In genomic region chr2:33868322-33868721, GRCm38 (mm10) we compare ENCODE assay signal across 16 mouse cellular contexts. TPM values are rescaled to one million over a fixed set of nuclear protein-coding genes. Genes with fewer than 3 reads are reported as not detected.
A peak's percentile ranks its signal among the peaks of the same experiment; 100 is the strongest.
DNase-seq lines count a peak whose midpoint lies in the region; ATAC-seq and TF ChIP-seq lines count a peak whose summit lies in the region.
"Had no signal": no experiment of that assay in that cellular context is flagged by ENCODE, and none has a peak within 500 bp of the region (broad histone marks: within the 10 kb centered on the region; RNA-seq: fewer than 3 reads in every experiment).

No protein-coding gene starts in this region.

- peaks cover 0 to 25% of the 10 kb centered on the region in 2 experiments; a peak in 2 of 4 replicates for H3K36me3 ChIP-seq in MEL (ENCODE audit: control insufficient read depth in 1 of 2, insufficient read depth in 2 of 2, low read length in 2 of 2)
- H3K36me3 ChIP-seq in liver, embryonic 15.5 days (replicated peaks): peaks cover 17% of the 10 kb centered on the region

- H3K79me2 ChIP-seq in MEL (ENCODE audit: control insufficient read depth, insufficient read depth, low read length, poor library complexity): no peaks in the 10 kb centered on the region

- no peak overlapping the region for H3K9ac ChIP-seq in MEL (ENCODE audit: control insufficient read depth, low read depth, low read length, poor library complexity, severe bottlenecking)
- no peak overlapping the region for H3K9ac ChIP-seq in liver, embryonic 15.5 days
- H3K9ac ChIP-seq: forebrain, postnatal 0 days; heart, embryonic 13.5 days had no signal

- H3K4me2 ChIP-seq in liver, embryonic 15.5 days: no peak overlapping the region
- H3K4me2 ChIP-seq: heart, embryonic 13.5 days; midbrain, embryonic 11.5 days had no signal

- H3K9me3 ChIP-seq in MEL (replicated peaks; ENCODE audit: insufficient read depth, low read length): no peaks in the 10 kb centered on the region
- no peaks in the 10 kb centered on the region for H3K9me3 ChIP-seq in liver, embryonic 15.5 days (replicated peaks)

- no peak for TF ChIP-seq CTCF in layer of hippocampus, adult 2 months (conservative IDR thresholded peaks at IDR 0.05)
- no peak for TF ChIP-seq CTCF in MEL (IDR thresholded peaks at IDR 0.05 in 2 of 3, conservative IDR thresholded peaks at IDR 0.05 in 1 of 3; ENCODE audit: control insufficient read depth in 1 of 3, insufficient read depth in 1 of 3, low read depth in 2 of 3, low read length in 3 of 3, poor library complexity in 1 of 3, severe bottlenecking in 1 of 3)

- WGBS in liver, embryonic 15.5 days (ENCODE audit: insufficient replicate concordance): 35% methylated on average over 4 of the region's 4 CpGs

- H3K27ac ChIP-seq in layer of hippocampus, adult 2 months: peak overlapping the region; percentile 52
- H3K27ac ChIP-seq in MEL (ENCODE audit: control insufficient read depth, low read depth, low read length): no peak overlapping the region
- H3K27ac ChIP-seq in liver, embryonic 15.5 days (replicated peaks): peak overlapping the region; percentile 77
- H3K27ac ChIP-seq: gastrocnemius, adult 2 months; heart, embryonic 13.5 days had no signal

- ATAC-seq in liver, embryonic 15.5 days (ENCODE audit: insufficient read depth): no peak
- ATAC-seq: forebrain, postnatal 0 days had no signal

- DNase-seq in layer of hippocampus, adult 2 months (ENCODE audit: low spot score in 2 of 2): no peak
- no peak for DNase-seq in layer of hippocampus, adult 9-11 months
- no peak for DNase-seq in MEL (ENCODE audit: low read depth, low spot score)
- peak; percentile 49 for DNase-seq in MN1 (ENCODE audit: low spot score)
- DNase-seq in right cerebral cortex, postnatal 14 days: no peak
- DNase-seq in urinary bladder, postnatal 25 days (ENCODE audit: low spot score): no peak
- DNase-seq: cerebellum, postnatal 10 days; forebrain, postnatal 0 days; gastrocnemius, adult 2 months; heart, adult 11 months; kidney, postnatal 10 days; spleen, adult 18-20 months; thymus, adult 18-20 months had no signal

- peaks cover 12 to 26% of the 10 kb centered on the region in 2 experiments for H3K4me1 ChIP-seq in MEL (ENCODE audit: control insufficient read depth in 1 of 2, insufficient read depth in 2 of 2, low read length in 2 of 2)
- peaks cover 55% of the 10 kb centered on the region for H3K4me1 ChIP-seq in liver, embryonic 15.5 days (replicated peaks)

- H3K4me3 ChIP-seq in layer of hippocampus, adult 2 months: no peak overlapping the region
- H3K4me3 ChIP-seq in MEL (ENCODE audit: control insufficient read depth in 1 of 2, insufficient read depth in 1 of 2, low read depth in 2 of 2, low read length in 2 of 2): no peak overlapping the region
- no peak overlapping the region for H3K4me3 ChIP-seq in liver, embryonic 15.5 days (replicated peaks)
- H3K4me3 ChIP-seq: gastrocnemius, adult 2 months; heart, embryonic 13.5 days had no signal

- H3K27me3 ChIP-seq in MEL (ENCODE audit: control insufficient read depth in 1 of 2, insufficient read depth in 2 of 2, low read length in 2 of 2): no peaks in the 10 kb centered on the region
- no peaks in the 10 kb centered on the region for H3K27me3 ChIP-seq in liver, embryonic 15.5 days
- H3K27me3 ChIP-seq: heart, embryonic 13.5 days had no signal

- TF ChIP-seq POLR2A in MEL (IDR thresholded peaks at IDR 0.05; ENCODE audit: control insufficient read depth in 1 of 2, insufficient read depth in 1 of 2, low read depth in 1 of 2, low read length in 2 of 2, poor library complexity in 1 of 2): no peak

- TF ChIP-seq RAD21 in MEL (IDR thresholded peaks at IDR 0.05; ENCODE audit: low read depth, low read length): no peak

- TF ChIP-seq EP300 in MEL (IDR thresholded peaks at IDR 0.05; ENCODE audit: low read depth in 1 of 2, low read length in 2 of 2): peak in 1 of 2 experiments; percentile 44; a peak in 2 of 4 replicates

TF ChIP-seq in MEL, 35 proteins besides CTCF, POLR2A, EP300 and RAD21:
- TF ChIP-seq ELF1 (IDR thresholded peaks at IDR 0.05; ENCODE audit: low read depth, low read length) (no peak), E2F4 (IDR thresholded peaks at IDR 0.05; ENCODE audit: borderline replicate concordance, low read depth, low read length) (no peak), TAL1 (IDR thresholded peaks at IDR 0.05; ENCODE audit: low read length) (peak; percentile 34; the same call in 1 of the 2 replicates), ZNF384 (IDR thresholded peaks at IDR 0.05; ENCODE audit: low read depth, low read length) (no peak)

RNA-seq across cellular contexts. Expression of gene Mvb12b, which starts 19.4 kb away (rescaled TPM):
- total RNA-seq in layer of hippocampus, adult 2 months (2021): 10 to 100 TPM; 82.0 to 83.6 TPM
- 19.6 and 22.8 TPM in 2 replicates for total RNA-seq in MEL (2012; rRNA removed)
- polyA plus RNA-seq in MEL (2012; ENCODE audit: insufficient read depth in 1 of 2, insufficient read length in 2 of 2, low read depth in 1 of 2, low replicate concordance in 2 of 2, missing spikeins in 1 of 2): 10 to 100 TPM in 1 of 2 experiments, not detected in 1; 23.3 TPM
- polyA plus RNA-seq in liver, embryonic 15.5 days (2015; fragmentation: Nextera tagmentation; extraction: Ambion mirVana): 11.3 and 12.7 TPM in 2 replicates
